Mouse (Mus musculus): ENCODE data around the gene Mpzl1.

GRCm38 (mm10) chr1:165663277-165663676, 28.9 kb upstream of the Mpzl1 start:
- TF ChIP-seq CTCF (IDR thresholded peaks at IDR 0.05; ENCODE audit: low read depth) (no peak), EP300 (IDR thresholded peaks at IDR 0.05; ENCODE audit: low read depth) (no peak)

All from liver, embryonic 14.5 days (tissue).